Mouse (Mus musculus) neural tube, embryonic 14.5 days (tissue): ENCODE data around the gene Unc45b. TPM values are rescaled to one million over a fixed set of nuclear protein-coding genes. Genes with fewer than 3 reads are reported as not detected.

ENCODE experiments used
- ATAC-seq: fragments of 200-750 bp; cut with Nextera tagmentation; 2 replicates; pipeline ENCODE4 v1.8.0; 2017; ENCODE audit warnings: low read depth, mild to moderate bottlenecking, moderate TSS enrichment, moderate library complexity
- H3K27ac ChIP-seq: fragments of 300-500 bp; sonication (generic); 2 replicates; pipeline ENCODE4 v1.5.1; 2014; ENCODE audit warnings: low read depth, mild to moderate bottlenecking, control low read depth, low read length, moderate library complexity, mixed read lengths
- H3K27me3 ChIP-seq: fragments of 300-500 bp; sonication (generic); 2 replicates; pipeline ENCODE4 v1.6.1; 2014; ENCODE audit warnings: low read length; ENCODE audit not compliant: control insufficient read depth, insufficient read depth
- H3K36me3 ChIP-seq: fragments of 300-500 bp; sonication (generic); 2 replicates; pipeline ENCODE4 v1.6.1; 2014; ENCODE audit warnings: low read length, mixed read lengths; ENCODE audit not compliant: control insufficient read depth, insufficient read depth
- H3K4me1 ChIP-seq: fragments of 300-500 bp; sonication (generic); 2 replicates; pipeline ENCODE4 v1.6.1; 2014; ENCODE audit warnings: low read length; ENCODE audit not compliant: control insufficient read depth, insufficient read depth
- H3K4me2 ChIP-seq: fragments of 300-500 bp; sonication (generic); 2 replicates; pipeline ENCODE4 v1.6.1; 2014; ENCODE audit warnings: mild to moderate bottlenecking, low read depth, low read length, control low read depth
- H3K4me3 ChIP-seq: fragments of 300-500 bp; sonication (generic); 2 replicates; pipeline ENCODE4 v1.5.1; 2014; ENCODE audit warnings: low read depth, low read length, control low read depth, mixed read lengths
- H3K9ac ChIP-seq: fragments of 300-500 bp; sonication (generic); replicated peaks from 2 replicates; pipeline ENCODE4 v1.6.1; 2014; ENCODE audit warnings: low read depth, mild to moderate bottlenecking, control low read depth, low read length, mixed read lengths
- H3K9me3 ChIP-seq: fragments of 300-500 bp; sonication (generic); 2 replicates; pipeline ENCODE4 v1.6.1; 2016; ENCODE audit warnings: low read length; ENCODE audit not compliant: control insufficient read depth
- WGBS: fragments of 180-500 bp; shearing (Covaris S2); extraction: QIAGEN DNeasy Blood & Tissue Kit; methylation state at CpG from one replicate; pipeline ENCODE4 v1.1.7; 2014; 5-methylcytosine and 5-hydroxymethylcytosine counted together
- microRNA-seq: library from miRNA; unstranded; fragments of <30 nt; microRNA quantifications from one replicate; pipeline ENCODE4, GENCODE M21; 2016
- polyA plus RNA-seq: library from polyadenylated mRNA; unstranded; fragments of >200 nt; fragmentation: Nextera tagmentation; extraction: Ambion mirVana; gene quantifications from 2 replicates; pipeline ENCODE4 v1.2.1, GENCODE M21; 2014

Unc45b gene
- polyA plus RNA-seq, 1 experiment from 2014 or later, result 0.92 TPM

DNA sequence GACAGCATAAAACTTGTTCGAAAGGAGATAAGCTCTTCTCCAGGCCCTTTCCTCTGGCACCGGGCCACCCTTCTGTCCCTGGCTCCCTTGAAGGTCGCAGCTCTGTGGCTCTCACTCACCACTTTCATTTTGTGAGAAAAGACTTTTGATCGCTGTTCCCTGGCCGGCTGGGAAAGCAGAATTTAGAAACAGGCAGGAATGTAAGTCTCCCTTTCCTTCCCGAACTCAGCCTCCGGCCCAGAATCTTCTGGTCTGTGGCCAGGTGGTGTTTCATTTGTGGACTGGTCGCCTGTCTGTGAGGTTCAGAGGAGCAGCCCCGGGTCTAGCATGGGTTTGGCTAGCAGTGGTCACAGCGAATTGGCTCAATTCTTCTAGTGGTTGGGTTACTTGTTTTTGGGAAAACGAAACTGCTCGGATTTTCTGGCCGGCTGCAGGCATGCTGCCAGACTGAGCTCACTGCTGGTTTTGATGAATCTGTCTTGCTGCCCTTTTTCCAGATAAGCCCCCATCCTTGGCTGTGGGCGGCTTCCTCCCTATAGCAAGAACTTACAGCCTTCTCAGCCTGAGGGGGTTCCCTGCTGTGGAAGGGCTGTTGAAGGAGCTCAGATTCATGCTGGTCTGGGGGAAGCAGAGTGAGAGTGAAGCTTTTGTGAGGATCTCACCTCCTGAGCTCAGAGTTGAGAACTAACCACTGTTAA, 81.3 kb downstream of the Unc45b start, which contains the start of gene Slfn9:
Slfn9 (minus strand) TSS at position 362 of the 698 bp plus-strand sequence.
- Histone ChIP-seq H3K4me3 (peak within 1 kb of the TSS; percentile 28), H3K27me3 (0 out of 2 replicates have a peak, but pooled peaks cover 4% of the 10 kb centered on the region), H3K9ac (0 out of 2 replicates have a peak within 1 kb of the TSS, but pooled peaks have one; percentile 16), H3K27ac (no peak within 1 kb of the TSS), H3K4me1 (no peaks in the 10 kb centered on the region), H3K4me2 (peak within 1 kb of the TSS; percentile 55), H3K9me3 (no peaks in the 10 kb centered on the region), H3K36me3 (no peaks in the 10 kb centered on the region)
- ATAC-seq, result no peak
- WGBS, result 8% methylated on average over 14 of the region's 14 CpGs

Small RNA genes within 50 kb of the gene (microRNA-seq; reads per million reads assigned to microRNA genes)
- not detected for gene Mir7679

Other genes with a start within 250 kb of the Unc45b start
- gene Cct6b, start 146.2 kb upstream of the Unc45b start, polyA plus RNA-seq, result 0.33 and 0.44 TPM in 2 replicates
- gene Zfp830, start 146.2 kb upstream of the Unc45b start, polyA plus RNA-seq, result 29.0 and 31.3 TPM in 2 replicates
- 25.4 and 33.8 TPM in 2 replicates for gene Lig3, start 129.4 kb upstream of the Unc45b start, polyA plus RNA-seq
- gene Rffl, start 39.3 kb upstream of the Unc45b start, polyA plus RNA-seq, result 3.9 and 4.8 TPM in 2 replicates
- 13.4 and 14.4 TPM in 2 replicates for gene Rad51d, start 19.9 kb upstream of the Unc45b start, polyA plus RNA-seq
- gene Fndc8, start 18.4 kb upstream of the Unc45b start, polyA plus RNA-seq, result 0.82 and 1.1 TPM in 2 replicates
- gene Nle1, start 2.1 kb upstream of the Unc45b start, polyA plus RNA-seq, result 21.6 and 24.7 TPM in 2 replicates
- gene Slfn5, start 40.8 kb downstream of the Unc45b start, polyA plus RNA-seq, result 1.0 and 1.5 TPM in 2 replicates
- gene Slfn9, start 81.3 kb downstream of the Unc45b start, polyA plus RNA-seq, result 0.56 and 1.4 TPM in 2 replicates
- 0.07 TPM in 1 of 2 replicates, not detected in the other for gene Slfn8, start 110.3 kb downstream of the Unc45b start, polyA plus RNA-seq
- gene Slfn2, start 154.6 kb downstream of the Unc45b start, polyA plus RNA-seq, result 0.24 and 1.2 TPM in 2 replicates
- gene Slfn1, start 206.3 kb downstream of the Unc45b start, polyA plus RNA-seq, result not detected in 2 replicates